Mouse (Mus musculus): ENCODE measurements around the gene Rbm47. TPM values are rescaled to one million over a fixed set of nuclear protein-coding genes. Genes with fewer than 3 reads are reported as not detected.

The Rbm47 gene
- polyA plus RNA-seq, 1 experiment from 2014 or later: 1.1 TPM

GRCm38 (mm10) chr5:66106372-66106771 lies 66.5 kb downstream of the Rbm47 start:
- H3K36me3 ChIP-seq: no peaks in the 10 kb centered on the region
- no peak for DNase-seq (ENCODE audit: low spot score)
- no peak overlapping the region for H3K4me3 ChIP-seq
- no peaks in the 10 kb centered on the region for H3K9me3 ChIP-seq (replicated peaks)
- H3K4me1 ChIP-seq: no peaks in the 10 kb centered on the region
- no peak overlapping the region for H3K27ac ChIP-seq
- no peaks in the 10 kb centered on the region for H3K27me3 ChIP-seq (ENCODE audit: low read depth, poor library complexity, severe bottlenecking)
- WGBS: 88% methylated on average over 9 of the region's 9 CpGs

DNA sequence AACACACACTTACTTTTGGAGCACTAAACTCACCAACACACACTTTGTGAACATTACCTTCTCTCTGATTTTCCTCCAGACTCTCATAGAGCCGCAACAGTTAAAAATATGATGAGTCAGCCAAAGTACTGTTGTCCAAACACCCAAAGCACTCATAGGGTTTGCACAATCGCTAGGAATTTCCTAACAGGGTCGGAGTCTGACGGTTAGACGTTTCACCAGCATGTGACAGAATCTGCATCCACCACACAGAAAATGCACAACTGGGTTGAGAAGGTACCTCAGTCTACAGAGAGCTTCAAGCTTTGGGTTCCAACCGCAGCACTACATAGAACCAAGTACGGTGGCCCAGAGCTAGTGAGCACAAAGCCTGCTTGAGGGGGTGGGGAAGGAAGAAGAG lies 67.0 kb downstream of the Rbm47 start:
- Histone ChIP-seq H3K9me3 (replicated peaks) (no peaks in the 10 kb centered on the region), H3K36me3 (no peaks in the 10 kb centered on the region), H3K4me3 (no peak overlapping the region), H3K27ac (no peak overlapping the region), H3K4me1 (no peaks in the 10 kb centered on the region), H3K27me3 (ENCODE audit: low read depth, poor library complexity, severe bottlenecking) (no peaks in the 10 kb centered on the region)
- DNase-seq (ENCODE audit: low spot score): no peak
- 94% methylated on average over 7 of the region's 7 CpGs for WGBS

DNA sequence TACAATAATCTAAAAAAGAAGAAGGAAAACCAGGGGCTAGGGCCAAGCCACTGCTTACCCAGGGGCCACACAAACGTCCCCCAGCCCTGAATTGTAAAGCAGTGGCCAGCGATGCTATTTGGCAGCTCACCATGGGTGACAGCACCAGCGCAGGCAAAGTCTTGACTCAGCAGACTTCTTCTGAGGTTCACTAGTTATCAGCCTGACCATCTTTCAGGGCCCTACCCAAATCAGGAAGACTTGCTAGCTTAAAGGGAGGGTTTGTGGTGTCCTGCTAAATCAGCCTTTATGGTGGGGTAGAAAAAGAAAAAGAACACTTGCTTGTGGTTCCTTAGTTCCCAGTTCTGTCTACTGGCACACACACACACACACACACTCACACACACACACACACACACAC lies 67.6 kb downstream of the Rbm47 start:
- Histone ChIP-seq H3K27ac (no peak overlapping the region), H3K4me3 (no peak overlapping the region), H3K36me3 (no peaks in the 10 kb centered on the region), H3K27me3 (ENCODE audit: low read depth, poor library complexity, severe bottlenecking) (no peaks in the 10 kb centered on the region), H3K4me1 (no peaks in the 10 kb centered on the region), H3K9me3 (replicated peaks) (no peaks in the 10 kb centered on the region)
- no peak for DNase-seq (ENCODE audit: low spot score)
- 87% methylated on average over 3 of the region's 3 CpGs for WGBS

GRCm38 (mm10) chr5:66103386-66103785 lies 69.5 kb downstream of the Rbm47 start:
- Histone ChIP-seq H3K4me1 (0 out of 2 replicates have a peak, but pooled peaks cover 2% of the 10 kb centered on the region), H3K4me3 (no peak overlapping the region), H3K9me3 (replicated peaks) (no peaks in the 10 kb centered on the region), H3K36me3 (no peaks in the 10 kb centered on the region), H3K27me3 (ENCODE audit: low read depth, poor library complexity, severe bottlenecking) (no peaks in the 10 kb centered on the region), H3K27ac (no peak overlapping the region)
- DNase-seq (ENCODE audit: low spot score): no peak
- 83% methylated on average over 5 of the region's 5 CpGs for WGBS

DNA sequence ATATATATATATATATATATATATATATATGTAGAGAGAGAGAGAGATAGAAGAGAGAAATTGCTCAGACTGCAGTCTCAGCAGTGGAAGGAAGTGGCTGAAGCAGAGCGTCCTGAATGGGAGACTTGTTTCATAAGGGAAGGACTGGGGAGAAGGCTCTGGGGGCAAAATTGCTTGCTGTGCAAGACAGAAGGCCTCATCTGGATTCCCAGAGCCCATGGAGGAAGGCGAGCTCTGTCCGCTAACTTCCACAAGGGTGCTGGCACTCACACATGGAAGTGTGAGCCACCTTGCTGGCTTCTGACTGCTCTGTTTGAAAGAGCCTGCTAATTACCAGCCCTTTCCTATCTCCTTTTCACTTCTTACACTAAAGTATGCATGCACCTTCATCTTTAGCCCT lies 70.1 kb downstream of the Rbm47 start:
- 88% methylated on average over 3 of the region's 3 CpGs for WGBS
- H3K4me1 ChIP-seq: peaks cover 5% of the 10 kb centered on the region; the same call in 1 of the 2 replicates
- no peak overlapping the region for H3K27ac ChIP-seq
- no peak overlapping the region for H3K4me3 ChIP-seq
- DNase-seq (ENCODE audit: low spot score): no peak
- no peaks in the 10 kb centered on the region for H3K9me3 ChIP-seq (replicated peaks)
- H3K36me3 ChIP-seq: no peaks in the 10 kb centered on the region
- no peaks in the 10 kb centered on the region for H3K27me3 ChIP-seq (ENCODE audit: low read depth, poor library complexity, severe bottlenecking)

DNA sequence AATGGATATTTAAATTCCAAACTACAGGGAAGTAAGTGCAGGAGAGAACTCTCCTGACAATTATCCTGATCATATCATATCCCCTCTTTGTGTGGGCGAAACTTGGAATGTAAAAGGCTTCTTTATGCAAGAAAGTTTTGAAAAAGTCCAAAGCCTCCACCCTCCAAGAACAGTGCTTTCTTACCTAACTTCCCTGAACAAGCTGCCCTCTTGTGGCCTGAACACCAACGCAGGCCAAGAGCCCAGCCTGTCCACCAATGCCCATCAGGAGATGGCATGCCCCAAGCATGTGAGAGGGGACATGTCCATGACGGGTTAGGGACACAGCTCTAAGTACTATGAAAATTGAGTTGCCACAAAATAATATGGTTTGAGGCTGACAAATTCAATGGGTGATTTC lies 71.3 kb downstream of the Rbm47 start:
- Histone ChIP-seq H3K36me3 (no peaks in the 10 kb centered on the region), H3K4me1 (peaks cover 5% of the 10 kb centered on the region; the same call in 1 of the 2 replicates), H3K27ac (no peak overlapping the region), H3K4me3 (no peak overlapping the region), H3K27me3 (ENCODE audit: low read depth, poor library complexity, severe bottlenecking) (no peaks in the 10 kb centered on the region), H3K9me3 (replicated peaks) (no peaks in the 10 kb centered on the region)
- WGBS: 75% methylated on average over 3 of the region's 3 CpGs
- DNase-seq (ENCODE audit: low spot score): no peak

DNA sequence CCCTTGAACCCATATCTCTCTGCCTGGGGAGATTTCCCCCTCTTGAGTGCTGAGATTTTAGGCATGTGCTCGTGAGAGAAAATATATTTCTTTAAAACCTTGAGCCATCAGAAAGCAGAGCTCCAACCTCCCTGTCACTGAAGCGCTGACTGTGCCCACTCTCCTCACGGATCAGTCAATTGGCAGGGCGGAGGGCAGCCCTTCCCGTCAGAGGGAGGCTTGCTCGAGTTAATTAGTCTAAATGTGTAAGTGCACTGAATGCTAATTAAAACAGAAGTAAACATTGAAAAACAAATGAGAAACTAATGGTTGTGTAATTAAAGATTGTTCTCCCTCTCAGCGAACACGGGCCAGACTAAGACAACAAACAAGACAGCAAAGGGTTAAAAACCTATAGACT lies 72.6 kb downstream of the Rbm47 start:
- 86% methylated on average over 8 of the region's 8 CpGs for WGBS

GRCm38 (mm10) chr5:66098094-66098871 lies 74.6 kb downstream of the Rbm47 start:
- Histone ChIP-seq H3K27me3 (ENCODE audit: low read depth, poor library complexity, severe bottlenecking) (no peaks in the 10 kb centered on the region), H3K4me1 (peaks cover 5% of the 10 kb centered on the region; the same call in 1 of the 2 replicates), H3K36me3 (no peaks in the 10 kb centered on the region), H3K4me3 (no peak overlapping the region), H3K9me3 (replicated peaks) (no peaks in the 10 kb centered on the region), H3K27ac (no peak overlapping the region)
- no peak for DNase-seq (ENCODE audit: low spot score)
- 64% methylated on average over 7 of the region's 7 CpGs for whole genome bisulfite sequencing

More for the DNA sequence above, 72.6 kb downstream of the Rbm47 start:
- no peak for DNase-seq (ENCODE audit: low spot score)
- no peaks in the 10 kb centered on the region for H3K27me3 ChIP-seq (ENCODE audit: low read depth, poor library complexity, severe bottlenecking)
- H3K9me3 ChIP-seq (replicated peaks): no peaks in the 10 kb centered on the region
- no peak overlapping the region for H3K4me3 ChIP-seq
- H3K36me3 ChIP-seq: no peaks in the 10 kb centered on the region
- no peak overlapping the region for H3K27ac ChIP-seq
- H3K4me1 ChIP-seq: peaks cover 5% of the 10 kb centered on the region; the same call in 1 of the 2 replicates

- 88% methylated on average over 6 of the region's 6 CpGs for WGBS
Observed at GRCm38 (mm10) chr5:66096081-66096480, 76.8 kb downstream of the Rbm47 start.

GRCm38 (mm10) chr5:66095166-66095565 lies 77.8 kb downstream of the Rbm47 start:
- Histone ChIP-seq H3K27ac (no peak overlapping the region), H3K4me3 (no peak overlapping the region), H3K9me3 (replicated peaks) (no peaks in the 10 kb centered on the region), H3K36me3 (no peaks in the 10 kb centered on the region), H3K27me3 (ENCODE audit: low read depth, poor library complexity, severe bottlenecking) (no peaks in the 10 kb centered on the region), H3K4me1 (peaks cover 5% of the 10 kb centered on the region; the same call in 1 of the 2 replicates)
- WGBS: 74% methylated on average over 6 of the region's 6 CpGs
- DNase-seq (ENCODE audit: low spot score): no peak

More at GRCm38 (mm10) chr5:66096081-66096480, 76.8 kb downstream of the Rbm47 start:
- H3K4me1 ChIP-seq: peaks cover 5% of the 10 kb centered on the region; the same call in 1 of the 2 replicates
- H3K4me3 ChIP-seq: no peak overlapping the region
- no peaks in the 10 kb centered on the region for H3K36me3 ChIP-seq
- DNase-seq (ENCODE audit: low spot score): no peak
- no peaks in the 10 kb centered on the region for H3K9me3 ChIP-seq (replicated peaks)
- H3K27ac ChIP-seq: no peak overlapping the region
- H3K27me3 ChIP-seq (ENCODE audit: low read depth, poor library complexity, severe bottlenecking): no peaks in the 10 kb centered on the region

GRCm38 (mm10) chr5:66090037-66090436 lies 82.9 kb downstream of the Rbm47 start:
- H3K27ac ChIP-seq: no peak overlapping the region
- no peaks in the 10 kb centered on the region for H3K9me3 ChIP-seq (replicated peaks)
- H3K36me3 ChIP-seq: no peaks in the 10 kb centered on the region
- DNase-seq (ENCODE audit: low spot score): no peak
- 73% methylated on average over 9 of the region's 9 CpGs for WGBS
- H3K27me3 ChIP-seq (ENCODE audit: low read depth, poor library complexity, severe bottlenecking): no peaks in the 10 kb centered on the region
- no peak overlapping the region for H3K4me3 ChIP-seq
- peaks cover 4% of the 10 kb centered on the region; the same call in 1 of the 2 replicates for H3K4me1 ChIP-seq

GRCm38 (mm10) chr5:66089600-66089999 lies 83.3 kb downstream of the Rbm47 start:
- Histone ChIP-seq H3K9me3 (replicated peaks) (no peaks in the 10 kb centered on the region), H3K36me3 (no peaks in the 10 kb centered on the region)
- WGBS: 82% methylated on average over 4 of the region's 4 CpGs

GRCm38 (mm10) chr5:66088902-66089295 lies 84.0 kb downstream of the Rbm47 start:
- WGBS: 94% methylated on average over 5 of the region's 5 CpGs
- peaks cover 4% of the 10 kb centered on the region; the same call in 1 of the 2 replicates for H3K4me1 ChIP-seq
- no peaks in the 10 kb centered on the region for H3K9me3 ChIP-seq (replicated peaks)
- no peak overlapping the region for H3K27ac ChIP-seq
- no peak overlapping the region for H3K4me3 ChIP-seq
- H3K27me3 ChIP-seq (ENCODE audit: low read depth, poor library complexity, severe bottlenecking): no peaks in the 10 kb centered on the region
- no peaks in the 10 kb centered on the region for H3K36me3 ChIP-seq
- no peak for DNase-seq (ENCODE audit: low spot score)

More at GRCm38 (mm10) chr5:66089600-66089999, 83.3 kb downstream of the Rbm47 start:
- H3K4me1 ChIP-seq: peaks cover 4% of the 10 kb centered on the region; the same call in 1 of the 2 replicates
- H3K4me3 ChIP-seq: no peak overlapping the region
- no peaks in the 10 kb centered on the region for H3K27me3 ChIP-seq (ENCODE audit: low read depth, poor library complexity, severe bottlenecking)
- DNase-seq (ENCODE audit: low spot score): no peak
- no peak overlapping the region for H3K27ac ChIP-seq

Data from limb, embryonic 10.5 days (tissue).